Mouse (Mus musculus) neural tube, embryonic 15.5 days (tissue): ENCODE measurements around the gene Eef2kmt. TPM values are rescaled to one million over a fixed set of nuclear protein-coding genes. Genes with fewer than 3 reads are reported as not detected.
"Not testable (repeated sequence)": the region's sequence is repeated elsewhere in the genome, so short reads cannot be mapped to it uniquely, and the experiment has no call there.

Source experiments
- ATAC-seq: fragments of 200-750 bp; cut with Nextera tagmentation; 2 replicates; pipeline ENCODE4 v1.8.0; 2017; ENCODE audit warnings: mild to moderate bottlenecking, moderate TSS enrichment, moderate library complexity; ENCODE audit not compliant: low FRiP score
- H3K27ac ChIP-seq: fragments of 300-500 bp; sonication (generic); replicated peaks from 2 replicates; pipeline ENCODE4 v1.5.1; 2015; ENCODE audit warnings: mild to moderate bottlenecking, inconsistent platforms
- H3K27me3 ChIP-seq: fragments of 300-500 bp; sonication (generic); replicated peaks from 2 replicates; pipeline ENCODE4 v1.6.1; 2015; ENCODE audit warnings: inconsistent platforms
- H3K36me3 ChIP-seq: fragments of 300-500 bp; sonication (generic); 2 replicates; pipeline ENCODE4 v1.6.1; 2015; ENCODE audit warnings: inconsistent platforms
- H3K4me1 ChIP-seq: fragments of 300-500 bp; sonication (generic); 2 replicates; pipeline ENCODE4 v1.6.1; 2015; ENCODE audit warnings: inconsistent platforms
- H3K4me2 ChIP-seq: fragments of 300-500 bp; sonication (generic); 2 replicates; pipeline ENCODE4 v1.6.1; 2015; ENCODE audit warnings: inconsistent platforms, mild to moderate bottlenecking, moderate library complexity
- H3K4me3 ChIP-seq: fragments of 300-500 bp; sonication (generic); replicated peaks from 2 replicates; pipeline ENCODE4 v1.5.1; 2015; ENCODE audit warnings: mild to moderate bottlenecking, inconsistent platforms
- H3K9ac ChIP-seq: fragments of 300-500 bp; sonication (generic); replicated peaks from 2 replicates; pipeline ENCODE4 v1.6.1; 2015; ENCODE audit warnings: mild to moderate bottlenecking, inconsistent platforms
- H3K9me3 ChIP-seq: fragments of 300-500 bp; sonication (generic); replicated peaks from 2 replicates; pipeline ENCODE4 v1.6.1; 2016; ENCODE audit warnings: inconsistent platforms
- WGBS: fragments of 180-500 bp; shearing (Covaris S2); methylation state at CpG from one replicate; pipeline ENCODE4 v1.1.7; 2015; ENCODE audit warnings: mixed read lengths; 5-methylcytosine and 5-hydroxymethylcytosine counted together
- polyA plus RNA-seq: library from polyadenylated mRNA; unstranded; fragments of >200 nt; fragmentation: Nextera tagmentation; extraction: Ambion mirVana; gene quantifications from 2 replicates; pipeline ENCODE4 v1.2.1, GENCODE M21; 2015

Eef2kmt gene
- polyA plus RNA-seq, 1 experiment from 2014 or later = 6.7 TPM

GRCm38 (mm10) chr16:5252260-5252659, 3.5 kb downstream of the Eef2kmt start:
- H3K27me3 ChIP-seq = no peaks in the 10 kb centered on the region
- 92% methylated on average over 2 of the region's 2 CpGs for WGBS
- no peak overlapping the region for H3K4me2 ChIP-seq
- H3K27ac ChIP-seq = no peak overlapping the region
- ATAC-seq = no peak
- no peak overlapping the region for H3K4me3 ChIP-seq
- H3K9me3 ChIP-seq = no peaks in the 10 kb centered on the region
- peaks cover 15% of the 10 kb centered on the region for H3K36me3 ChIP-seq
- H3K9ac ChIP-seq = no peak overlapping the region
- peaks cover 25% of the 10 kb centered on the region for H3K4me1 ChIP-seq

- no peak overlapping the region for H3K4me3 ChIP-seq
- no peaks in the 10 kb centered on the region for H3K27me3 ChIP-seq
- H3K9me3 ChIP-seq = no peaks in the 10 kb centered on the region
- WGBS = 94% methylated on average over 3 of the region's 3 CpGs
- no peak overlapping the region for H3K9ac ChIP-seq
- H3K27ac ChIP-seq = no peak overlapping the region
- ATAC-seq = no peak
- H3K4me1 ChIP-seq = peaks cover 18% of the 10 kb centered on the region
- H3K4me2 ChIP-seq = no peak overlapping the region
- H3K36me3 ChIP-seq = peaks cover 21% of the 10 kb centered on the region
Observed at GRCm38 (mm10) chr16:5250891-5251290, 4.9 kb downstream of the Eef2kmt start.

- Histone ChIP-seq H3K4me3 (no peak overlapping the region), H3K36me3 (peaks cover 74% of the 10 kb centered on the region), H3K27me3 (no peaks in the 10 kb centered on the region), H3K9me3 (no peaks in the 10 kb centered on the region), H3K4me1 (no peaks in the 10 kb centered on the region), H3K4me2 (no peak overlapping the region), H3K27ac (no peak overlapping the region), H3K9ac (no peak overlapping the region)
- 38% methylated on average over 7 of the region's 7 CpGs for WGBS
- ATAC-seq = peak; percentile 55; the same call in 1 of the 2 replicates
Observed at GRCm38 (mm10) chr16:5244411-5244810, 11.4 kb downstream of the Eef2kmt start.

DNA sequence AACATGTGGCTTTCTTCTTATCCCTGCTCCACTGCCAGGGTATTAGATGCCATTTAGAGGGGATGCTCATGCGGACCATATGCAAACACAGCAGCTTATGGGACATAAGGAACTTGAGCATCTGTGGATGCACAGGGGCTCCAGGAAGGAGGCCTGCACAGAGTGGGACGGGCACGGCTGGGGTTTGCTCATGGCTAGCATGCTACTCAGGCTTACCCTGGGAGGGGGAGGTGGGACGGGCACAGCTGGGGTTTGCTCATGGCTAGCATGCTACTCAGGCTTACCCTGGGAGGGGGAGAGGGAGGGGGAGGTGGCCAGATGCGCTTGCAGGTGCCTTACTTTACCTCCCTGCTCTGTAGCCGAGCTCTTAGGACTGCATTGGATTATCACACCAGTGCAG, 12.9 kb downstream of the Eef2kmt start:
- H3K4me3 ChIP-seq = no peak overlapping the region
- H3K9me3 ChIP-seq = no peaks in the 10 kb centered on the region
- peaks cover 71% of the 10 kb centered on the region for H3K36me3 ChIP-seq
- no peak for ATAC-seq
- no peaks in the 10 kb centered on the region for H3K4me1 ChIP-seq
- 91% methylated on average over 6 of the region's 6 CpGs for WGBS
- no peak overlapping the region for H3K4me2 ChIP-seq
- H3K27me3 ChIP-seq = no peaks in the 10 kb centered on the region
- no peak overlapping the region for H3K9ac ChIP-seq
- H3K27ac ChIP-seq = no peak overlapping the region

- ATAC-seq = no peak
- Histone ChIP-seq H3K27me3 (no peaks in the 10 kb centered on the region), H3K4me2 (no peak overlapping the region), H3K4me1 (no peaks in the 10 kb centered on the region), H3K4me3 (no peak overlapping the region), H3K9ac (no peak overlapping the region), H3K36me3 (peaks cover 66% of the 10 kb centered on the region), H3K27ac (no peak overlapping the region), H3K9me3 (no peaks in the 10 kb centered on the region)
- WGBS = 94% methylated on average over 4 of the region's 4 CpGs
Observed at GRCm38 (mm10) chr16:5242355-5242754, 13.4 kb downstream of the Eef2kmt start.

DNA sequence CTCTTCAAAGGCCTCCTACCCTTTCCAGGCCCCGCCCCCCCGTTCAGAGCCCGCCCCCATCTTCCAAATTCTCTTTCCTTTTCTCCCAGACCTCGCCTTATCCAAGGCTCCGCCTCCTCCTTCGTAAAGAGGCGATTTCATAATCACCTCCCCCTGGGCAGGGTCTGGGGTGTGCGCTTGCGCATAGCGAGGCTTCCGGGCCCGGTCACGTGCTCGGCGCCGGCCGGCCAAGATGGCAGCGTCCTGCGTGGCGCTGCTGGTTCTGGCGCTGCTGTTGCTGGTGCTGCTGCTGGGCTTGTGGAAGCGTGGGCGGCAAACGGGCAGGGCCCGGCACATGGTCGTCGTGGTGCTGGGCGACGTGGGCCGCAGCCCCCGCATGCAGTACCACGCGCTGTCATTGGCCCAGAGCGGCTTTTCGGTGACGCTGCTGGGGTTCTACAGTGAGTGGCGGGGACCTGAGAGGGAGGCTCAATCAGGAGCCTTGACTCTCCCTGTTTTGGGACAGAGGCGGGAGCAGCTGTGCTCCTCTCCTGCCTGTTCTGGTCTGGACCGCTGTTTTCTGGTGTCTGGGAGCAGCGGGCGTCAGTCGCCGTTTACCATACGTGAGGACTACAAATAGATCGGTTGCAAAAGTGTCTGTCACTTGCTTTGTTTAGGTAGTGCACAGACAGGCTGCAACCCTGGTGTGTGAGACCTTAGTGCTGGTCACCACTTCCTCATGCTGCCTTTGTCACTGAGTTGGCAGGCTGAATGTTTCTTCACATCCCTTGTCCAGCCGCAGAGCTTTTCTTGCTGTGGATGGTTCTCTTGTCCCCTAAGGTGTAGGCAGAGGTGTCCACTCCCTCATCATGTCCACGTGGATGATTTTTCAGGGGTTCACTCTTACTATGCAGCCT, 22.1 kb downstream of the Eef2kmt start, which contains the start of gene Alg1:
Gene Alg1 (plus strand): TSS at position 204 of the 896 bp plus-strand sequence.
- peak within 1 kb of the TSS; percentile 89 for H3K4me2 ChIP-seq
- WGBS = 3% methylated on average over 47 of the region's 47 CpGs
- H3K9ac ChIP-seq = peak within 1 kb of the TSS; percentile 79
- peaks cover 27% of the 10 kb centered on the region for H3K4me1 ChIP-seq
- peak within 1 kb of the TSS; percentile 82 for H3K27ac ChIP-seq
- ATAC-seq = peak; percentile 96
- 0 out of 2 replicates have a peak, but pooled peaks cover 4% of the 10 kb centered on the region for H3K9me3 ChIP-seq
- no peaks in the 10 kb centered on the region for H3K36me3 ChIP-seq
- no peaks in the 10 kb centered on the region for H3K27me3 ChIP-seq
- H3K4me3 ChIP-seq = peak within 1 kb of the TSS; percentile 89

- Histone ChIP-seq H3K27ac (no peak overlapping the region), H3K4me3 (peak overlapping the region; percentile 89), H3K9ac (no peak overlapping the region), H3K4me1 (peaks cover 27% of the 10 kb centered on the region), H3K4me2 (peak overlapping the region; percentile 89), H3K9me3 (0 out of 2 replicates have a peak, but pooled peaks cover 4% of the 10 kb centered on the region), H3K36me3 (no peaks in the 10 kb centered on the region), H3K27me3 (no peaks in the 10 kb centered on the region)
- peak; percentile 16; the same call in 1 of the 2 replicates for ATAC-seq
- 68% methylated on average over 4 of the region's 4 CpGs for WGBS
Observed at GRCm38 (mm10) chr16:5232982-5233381, 22.8 kb downstream of the Eef2kmt start.

GRCm38 (mm10) chr16:5228103-5228502, 27.7 kb downstream of the Eef2kmt start:
- H3K27me3 ChIP-seq, H3K4me2 ChIP-seq, H3K36me3 ChIP-seq, H3K27ac ChIP-seq, H3K9me3 ChIP-seq, ATAC-seq, H3K9ac ChIP-seq, H3K4me1 ChIP-seq, H3K4me3 ChIP-seq: not testable (repeated sequence)
- 81% methylated on average over 3 of the region's 3 CpGs for WGBS

- H3K27ac ChIP-seq, H3K27me3 ChIP-seq, H3K4me1 ChIP-seq, H3K4me2 ChIP-seq, ATAC-seq, H3K4me3 ChIP-seq, H3K9me3 ChIP-seq, H3K9ac ChIP-seq, H3K36me3 ChIP-seq: not testable (repeated sequence)
- 86% methylated on average over 19 of the region's 19 CpGs for WGBS
Observed at GRCm38 (mm10) chr16:5227501-5227900, 28.3 kb downstream of the Eef2kmt start.

GRCm38 (mm10) chr16:5226534-5226933, 29.2 kb downstream of the Eef2kmt start:
- not testable (repeated sequence) for H3K4me1 ChIP-seq, H3K4me3 ChIP-seq, H3K27me3 ChIP-seq, H3K9me3 ChIP-seq, H3K36me3 ChIP-seq, H3K4me2 ChIP-seq, ATAC-seq, H3K27ac ChIP-seq, H3K9ac ChIP-seq
- 17% methylated on average over 1 of the region's 1 CpGs for WGBS

GRCm38 (mm10) chr16:5222140-5222539, 33.6 kb downstream of the Eef2kmt start, which contains the start of gene AU021092:
Gene AU021092 (minus strand): TSS chr16:5222299.
- H3K4me2 ChIP-seq = 0 out of 2 replicates have a peak within 1 kb of the TSS, but pooled peaks have one; percentile 15
- 0 out of 2 replicates have a peak within 1 kb of the TSS, but pooled peaks have one; percentile 23 for H3K27ac ChIP-seq
- H3K9ac ChIP-seq = no peak within 1 kb of the TSS

GRCm38 (mm10) chr16:5221403-5221802, 34.4 kb downstream of the Eef2kmt start:
- H3K27ac ChIP-seq = no peak overlapping the region
- no peaks in the 10 kb centered on the region for H3K4me1 ChIP-seq
- no peak overlapping the region for H3K4me2 ChIP-seq
- no peaks in the 10 kb centered on the region for H3K9me3 ChIP-seq
- WGBS = 56% methylated on average over 4 of the region's 4 CpGs
- ATAC-seq = no peak
- no peak overlapping the region for H3K4me3 ChIP-seq
- no peak overlapping the region for H3K9ac ChIP-seq
- H3K36me3 ChIP-seq = no peaks in the 10 kb centered on the region
- peaks cover 9% of the 10 kb centered on the region; the same call in 1 of the 2 replicates for H3K27me3 ChIP-seq

More at GRCm38 (mm10) chr16:5222140-5222539, 33.6 kb downstream of the Eef2kmt start, which contains the start of gene AU021092:
- WGBS = 81% methylated on average over 6 of the region's 6 CpGs
- ATAC-seq = no peak
- H3K36me3 ChIP-seq = no peaks in the 10 kb centered on the region
- no peak within 1 kb of the TSS for H3K4me3 ChIP-seq
- H3K9me3 ChIP-seq = no peaks in the 10 kb centered on the region
- peaks cover 9% of the 10 kb centered on the region; the same call in 1 of the 2 replicates for H3K27me3 ChIP-seq
- H3K4me1 ChIP-seq = no peaks in the 10 kb centered on the region
